Mouse (Mus musculus) G1E (cell line): Measurements from ENCODE around the gene Kcnma1. TPM values are rescaled to one million over a fixed set of nuclear protein-coding genes. Genes with fewer than 3 reads are reported as not detected.

Experiments used
- ATAC-seq: 2 replicates; pipeline ENCODE4 v1.8.0; 2016; ENCODE audit warnings: mild to moderate bottlenecking; ENCODE audit not compliant: insufficient number of reproducible peaks, poor library complexity, low FRiP score, severe bottlenecking; ENCODE audit errors: extremely low read depth
- DNase-seq: peaks from one replicate; pipeline ENCODE4 v3.0.0; 2012; ENCODE audit warnings: low spot score
- H3K27me3 ChIP-seq: 2 replicates; pipeline ENCODE4 v1.6.1; 2012; ENCODE audit warnings: mild to moderate bottlenecking, low read length, inconsistent platforms; ENCODE audit not compliant: insufficient read depth
- H3K36me3 ChIP-seq: replicated peaks from 2 replicates; pipeline ENCODE3; 2012; ENCODE audit warnings: mild to moderate bottlenecking, inconsistent platforms
- H3K4me1 ChIP-seq: 2 replicates; pipeline ENCODE4 v1.6.1; 2012; ENCODE audit warnings: low read depth, low read length, inconsistent platforms, mixed read lengths; ENCODE audit not compliant: insufficient read depth
- H3K4me3 ChIP-seq: 2 replicates; pipeline ENCODE4 v1.5.1; 2012; ENCODE audit warnings: low read depth, mild to moderate bottlenecking, inconsistent platforms, low read length, moderate library complexity, mixed read lengths
- H3K9me3 ChIP-seq: replicated peaks from 2 replicates; pipeline ENCODE4 v1.6.1; 2012; ENCODE audit warnings: inconsistent platforms
- CTCF ChIP-seq: IDR thresholded peaks from 2 replicates; pipeline ENCODE4 v1.5.1; 2012; ENCODE audit warnings: low read depth, low read length, inconsistent platforms, mixed read lengths
- GATA1 ChIP-seq: IDR thresholded peaks from 2 replicates; pipeline ENCODE4 v1.6.1; 2012; ENCODE audit warnings: borderline replicate concordance, low read length, inconsistent platforms, mixed read lengths
- GATA2 ChIP-seq: IDR thresholded peaks from 2 replicates; pipeline ENCODE4 v1.6.1; 2012; ENCODE audit warnings: low read depth, low read length, inconsistent platforms, borderline replicate concordance
- POLR2AphosphoS5 ChIP-seq: IDR thresholded peaks from 2 replicates; pipeline ENCODE4 v1.6.1; 2012; ENCODE audit warnings: low read depth, low read length, inconsistent platforms; ENCODE audit not compliant: insufficient replicate concordance
- TAL1 ChIP-seq: conservative IDR thresholded peaks from 2 replicates; pipeline ENCODE4 v1.6.1; 2012; ENCODE audit warnings: low read depth, low read length, inconsistent platforms, mixed read lengths
- polyA plus RNA-seq: library from polyadenylated mRNA; stranded (reverse); fragments of >175 nt; gene quantifications from 2 replicates; pipeline ENCODE4 v1.2.3, GENCODE M21; 2012
- total RNA-seq, 2 experiments: library from RNA; stranded (forward) in 1 of 2; stranded (reverse) in 1 of 2; fragments of 200-1000 nt in 1 of 2; fragments of >200 nt in 1 of 2; fragmentation: Nextera tagmentation in 1 of 2; gene quantifications; 2 replicates each; pipeline ENCODE4 v1.2.3; 2014 to 2017

The Kcnma1 gene
- total and polyA plus RNA-seq, 3 experiments: 0.27 TPM; not detected in 2

DNA sequence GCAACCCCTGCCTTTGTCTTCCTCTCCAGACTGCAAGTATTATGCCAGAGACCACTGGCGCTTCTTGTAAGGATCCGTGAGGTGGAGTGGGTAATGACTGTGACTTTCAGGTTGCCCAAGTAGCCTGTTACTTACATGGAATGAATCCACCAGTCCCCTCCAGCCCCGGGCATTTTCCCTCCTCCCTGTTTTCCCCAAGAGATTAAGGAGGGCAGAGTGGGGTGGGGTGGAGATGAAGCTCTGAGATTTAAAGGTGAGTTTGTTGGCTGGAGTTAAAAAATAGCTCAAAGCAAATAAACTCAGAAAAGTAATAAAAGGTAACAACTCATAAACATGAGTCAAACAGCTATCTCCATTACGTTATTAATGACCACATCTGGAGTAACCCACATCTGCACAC, 624.1 kb downstream of the Kcnma1 start:
- ATAC-seq (no peak), DNase-seq (no peak)
- Histone ChIP-seq H3K9me3 (peaks cover 23% of the 10 kb centered on the region), H3K36me3 (no peaks in the 10 kb centered on the region), H3K27me3 (no peaks in the 10 kb centered on the region), H3K4me1 (no peaks in the 10 kb centered on the region), H3K4me3 (no peak overlapping the region)
- TF ChIP-seq POLR2AphosphoS5 (no peak), GATA2 (no peak), GATA1 (no peak), CTCF (no peak), TAL1 (no peak)

DNA sequence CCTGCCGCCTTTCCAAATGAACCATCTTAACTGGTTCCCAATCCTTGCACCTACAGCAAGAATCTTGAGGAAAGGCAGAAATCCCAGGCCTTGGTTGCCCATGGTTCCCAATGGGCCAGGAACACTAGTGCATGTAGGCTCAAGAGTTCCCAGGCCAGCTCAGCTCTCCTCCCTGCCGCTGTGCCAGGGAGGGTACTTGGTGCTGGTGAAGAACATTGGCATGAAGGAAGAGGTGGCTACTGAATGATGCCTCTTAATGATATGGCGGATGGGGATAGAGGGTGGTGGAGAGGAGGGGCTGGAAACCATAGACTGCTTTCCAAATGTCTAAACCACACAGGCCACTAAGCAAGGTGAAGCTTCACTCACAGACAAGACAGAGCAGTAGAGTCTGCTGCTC, 627.5 kb downstream of the Kcnma1 start:
- Histone ChIP-seq H3K9me3 (peaks cover 28% of the 10 kb centered on the region), H3K36me3 (no peaks in the 10 kb centered on the region), H3K4me1 (no peaks in the 10 kb centered on the region), H3K4me3 (no peak overlapping the region), H3K27me3 (no peaks in the 10 kb centered on the region)
- no peak for ATAC-seq
- TF ChIP-seq TAL1 (no peak), POLR2AphosphoS5 (no peak), CTCF (no peak), GATA1 (no peak), GATA2 (no peak)
- no peak for DNase-seq

DNA sequence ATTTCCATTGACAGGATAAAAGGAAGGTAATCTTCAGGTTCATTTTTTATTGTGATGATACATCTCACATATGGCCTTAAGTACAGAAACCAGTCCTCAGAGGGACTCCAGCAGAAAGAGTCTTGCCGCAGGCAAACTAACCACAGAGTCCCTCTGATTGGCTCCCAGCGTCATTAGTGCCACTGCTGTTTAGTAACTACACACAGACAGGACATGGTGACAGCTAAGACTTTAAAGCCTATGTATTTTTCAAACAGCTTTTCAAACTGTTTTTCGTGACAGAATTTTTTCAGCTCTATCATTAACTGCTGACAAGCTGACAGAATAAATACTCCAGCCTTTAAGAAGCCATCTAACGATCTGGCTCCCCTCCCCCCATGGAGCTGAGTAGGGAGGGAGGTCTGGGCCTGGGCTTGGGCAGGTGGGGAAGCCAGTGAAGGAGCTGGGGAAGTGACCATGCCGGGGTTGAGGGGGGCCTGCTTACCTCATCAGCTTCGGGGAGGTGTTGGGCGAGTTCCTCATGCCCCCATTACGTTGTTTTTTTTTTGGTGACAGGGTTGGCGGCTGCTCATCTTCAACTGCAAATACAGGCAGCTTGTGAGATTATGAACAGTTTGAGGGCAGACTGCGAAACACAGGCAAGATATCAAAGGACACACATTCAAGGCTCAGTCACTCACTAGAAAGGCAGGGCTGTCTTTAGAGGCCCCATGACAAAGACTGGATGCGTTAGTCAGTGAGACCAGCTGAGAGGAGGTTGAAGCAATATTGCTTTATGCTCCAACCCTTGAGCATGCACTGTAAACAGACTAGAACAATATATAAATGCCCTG, 628.3 kb downstream of the Kcnma1 start:
- ATAC-seq (no peak), DNase-seq (no peak)
- no peak overlapping the region for H3K4me3 ChIP-seq

DNA sequence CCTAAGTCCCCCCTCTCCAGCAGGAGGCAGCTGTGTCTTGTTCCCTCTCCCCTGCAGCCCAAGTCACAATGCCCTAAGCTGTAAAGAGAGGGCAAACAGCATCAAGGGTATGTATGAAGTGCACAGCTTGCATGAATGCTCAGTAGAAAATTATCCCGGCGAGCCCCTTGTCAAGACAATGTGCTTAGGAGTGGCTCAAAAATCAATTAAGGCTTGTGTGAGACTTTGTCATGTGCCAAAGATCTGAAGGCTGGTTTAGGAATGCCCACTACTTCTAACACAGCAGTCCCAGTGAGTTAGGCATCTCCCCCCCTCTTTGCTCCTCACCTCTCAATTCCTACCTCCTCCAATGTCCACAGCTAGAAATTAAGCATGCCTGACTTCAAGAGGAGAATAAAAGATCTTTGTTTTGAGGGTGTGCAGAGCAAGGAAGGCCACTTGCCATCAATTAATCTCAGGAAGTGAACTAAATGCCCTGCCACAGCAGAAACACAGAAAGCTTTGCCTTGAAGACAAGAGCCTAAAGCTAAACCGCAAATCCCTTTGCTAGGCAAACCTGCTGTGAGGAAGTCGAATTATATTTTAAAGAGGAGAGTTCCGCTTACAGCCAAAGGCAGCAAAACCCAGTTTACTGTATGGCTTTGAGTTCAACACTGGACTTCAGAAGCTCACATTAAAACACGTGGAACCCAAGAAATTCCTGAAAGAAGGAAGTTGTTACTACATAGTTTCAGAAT, 635.8 kb downstream of the Kcnma1 start:
- ATAC-seq: no peak
- H3K9me3 ChIP-seq: peaks cover 8% of the 10 kb centered on the region; the same call in 1 of the 2 replicates
- H3K4me3 ChIP-seq: no peak overlapping the region

More for the DNA sequence above, 628.3 kb downstream of the Kcnma1 start:
- no peaks in the 10 kb centered on the region for H3K4me1 ChIP-seq
- H3K27me3 ChIP-seq: no peaks in the 10 kb centered on the region
- H3K9me3 ChIP-seq: peaks cover 25% of the 10 kb centered on the region
- no peaks in the 10 kb centered on the region for H3K36me3 ChIP-seq
- TF ChIP-seq POLR2AphosphoS5: no peak
- TF ChIP-seq TAL1: no peak
- no peak for TF ChIP-seq GATA2
- no peak for TF ChIP-seq CTCF
- no peak for TF ChIP-seq GATA1

DNA sequence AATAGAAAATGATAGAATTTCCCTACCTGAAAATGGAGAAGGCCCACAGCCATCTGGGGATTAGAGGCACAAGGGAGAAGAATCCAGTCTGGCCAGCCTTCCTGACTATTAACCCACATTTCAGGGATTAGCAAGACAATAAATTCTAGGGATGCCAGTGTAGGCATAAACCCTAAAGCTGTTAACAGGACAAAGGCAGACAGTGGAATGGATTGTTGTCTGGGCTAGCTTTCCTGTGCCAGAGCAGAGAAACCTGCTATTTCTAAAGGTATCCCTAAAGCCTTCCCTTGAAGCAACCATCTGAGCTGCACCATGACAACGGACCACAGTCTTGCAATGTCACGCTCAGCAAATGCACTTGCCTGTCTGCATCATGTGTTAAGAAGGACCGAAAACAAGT, 642.3 kb downstream of the Kcnma1 start:
- no peak for TF ChIP-seq TAL1
- TF ChIP-seq CTCF: no peak
- no peak for TF ChIP-seq GATA1
- no peak for TF ChIP-seq POLR2AphosphoS5
- TF ChIP-seq GATA2: no peak
- H3K27me3 ChIP-seq: no peaks in the 10 kb centered on the region
- no peaks in the 10 kb centered on the region for H3K4me1 ChIP-seq
- no peak overlapping the region for H3K4me3 ChIP-seq
- peaks cover 13% of the 10 kb centered on the region for H3K9me3 ChIP-seq
- no peak for ATAC-seq
- DNase-seq: no peak
- no peaks in the 10 kb centered on the region for H3K36me3 ChIP-seq

More for the DNA sequence above, 635.8 kb downstream of the Kcnma1 start:
- DNase-seq: no peak
- Histone ChIP-seq H3K27me3 (no peaks in the 10 kb centered on the region), H3K36me3 (no peaks in the 10 kb centered on the region), H3K4me1 (no peaks in the 10 kb centered on the region)
- TF ChIP-seq GATA2 (no peak), TAL1 (no peak), GATA1 (no peak), CTCF (no peak), POLR2AphosphoS5 (no peak)

DNA sequence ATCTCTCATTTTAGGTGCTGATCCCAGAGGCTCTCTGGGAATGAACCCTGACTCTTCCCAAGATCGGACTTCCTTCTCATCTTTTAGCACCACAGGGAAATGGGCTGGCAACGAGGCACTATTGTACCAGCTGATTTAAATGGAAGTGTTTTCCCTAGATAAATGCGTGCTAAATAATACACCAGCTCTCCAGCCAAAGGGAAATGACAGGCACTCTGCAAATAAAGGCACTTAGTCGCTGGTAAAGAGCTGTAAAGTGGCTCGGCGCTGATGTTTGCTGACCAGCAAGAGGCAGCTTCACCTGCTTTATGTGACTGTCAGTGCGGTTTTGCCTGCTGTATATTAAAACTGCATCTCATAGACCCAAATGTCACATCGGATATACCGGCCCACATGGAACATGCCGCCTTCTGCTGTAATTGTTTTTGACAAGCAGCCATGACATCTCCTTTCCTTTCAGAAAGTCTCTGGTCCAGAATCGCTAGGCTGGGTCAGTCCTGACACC, 653.7 kb downstream of the Kcnma1 start:
- H3K4me3 ChIP-seq: no peak overlapping the region
- H3K27me3 ChIP-seq: no peaks in the 10 kb centered on the region
- no peaks in the 10 kb centered on the region for H3K36me3 ChIP-seq
- no peak for TF ChIP-seq POLR2AphosphoS5
- TF ChIP-seq GATA2: no peak
- TF ChIP-seq GATA1: no peak
- no peak for TF ChIP-seq TAL1
- TF ChIP-seq CTCF: no peak
- no peak for DNase-seq
- peaks cover 45% of the 10 kb centered on the region for H3K9me3 ChIP-seq
- no peak for ATAC-seq
- no peaks in the 10 kb centered on the region for H3K4me1 ChIP-seq
